8 mouse cellular contexts compared by ENCODE assay signal in genomic region chr12:90607894-90608293, GRCm38 (mm10).
DNase-seq lines count a peak whose midpoint lies in the region; ATAC-seq lines count a peak whose summit lies in the region.

No protein-coding gene starts in this region.

- 69% methylated on average over 6 of the region's 6 CpGs for WGBS in heart, embryonic 14.5 days
- 86% methylated on average over 6 of the region's 6 CpGs for WGBS in heart, embryonic 10.5 days

- DNase-seq in heart, embryonic 10.5 days (ENCODE audit: low spot score), result no peak
- peak; percentile 76 for DNase-seq in cerebellum, adult 11 months
- peak; percentile 12 to 40 for DNase-seq in frontal cortex, postnatal 14 days (ENCODE audit: low spot score in 2 of 2)
- DNase-seq in left cerebral cortex, adult 11 months (ENCODE audit: low spot score), result peak; percentile 14
- no peak for DNase-seq in thymus, adult 18-20 months
- DNase-seq in kidney, postnatal 4 days, result no peak

- H3K36me3 ChIP-seq in heart, embryonic 14.5 days (ENCODE audit: control insufficient read depth, insufficient read depth, low read length), result no peaks in the 10 kb centered on the region
- H3K36me3 ChIP-seq in heart, embryonic 10.5 days, result no peaks in the 10 kb centered on the region

- no peak overlapping the region for H3K27ac ChIP-seq in heart, embryonic 14.5 days (replicated peaks in 1 of 2; ENCODE audit: control insufficient read depth in 1 of 2, insufficient read depth in 1 of 2, low read depth in 2 of 2, low read length in 2 of 2)
- no peak overlapping the region for H3K27ac ChIP-seq in heart, embryonic 10.5 days

- H3K9me3 ChIP-seq in heart, embryonic 14.5 days (ENCODE audit: control insufficient read depth, low read length), result no peaks in the 10 kb centered on the region
- H3K9me3 ChIP-seq in heart, embryonic 10.5 days, result no peaks in the 10 kb centered on the region

- H3K4me1 ChIP-seq in heart, embryonic 14.5 days (ENCODE audit: control insufficient read depth in 2 of 2, insufficient read depth in 2 of 2, low read length in 2 of 2), result no peaks in the 10 kb centered on the region
- no peaks in the 10 kb centered on the region for H3K4me1 ChIP-seq in heart, embryonic 10.5 days

- ATAC-seq in heart, embryonic 14.5 days (ENCODE audit: insufficient number of reproducible peaks, insufficient read depth, low FRiP score, low read depth), result 0 out of 2 replicates have a peak, but pooled peaks have one; percentile 43
- no peak for ATAC-seq in erythroid progenitor cell, adult 5-6 weeks (replicated peaks; ENCODE audit: low FRiP score, poor library complexity, severe bottlenecking)

- H3K4me2 ChIP-seq in heart, embryonic 14.5 days (ENCODE audit: low read length), result no peak overlapping the region

- no peak overlapping the region for H3K4me3 ChIP-seq in heart, embryonic 14.5 days (ENCODE audit: control insufficient read depth in 1 of 2, insufficient read depth in 1 of 2, low read depth in 1 of 2, low read length in 2 of 2)
- H3K4me3 ChIP-seq in heart, embryonic 10.5 days, result no peak overlapping the region

- no peak overlapping the region for H3K9ac ChIP-seq in heart, embryonic 14.5 days (ENCODE audit: low read length)

- no peaks in the 10 kb centered on the region for H3K27me3 ChIP-seq in heart, embryonic 14.5 days (ENCODE audit: control insufficient read depth, insufficient read depth, low read length)
- H3K27me3 ChIP-seq in heart, embryonic 10.5 days (ENCODE audit: insufficient read depth, poor library complexity, severe bottlenecking), result no peaks in the 10 kb centered on the region

Comparison
In these comparisons a context has a peak if more than half of its experiments do, and no peak if none do; other contexts are left out.
1. DNase-seq: peak in cerebellum, adult 11 months (single experiment), frontal cortex, postnatal 14 days (2 of 2) and left cerebral cortex, adult 11 months (single experiment); none in heart, embryonic 10.5 days (single experiment), thymus, adult 18-20 months (0 of 2) and kidney, postnatal 4 days (0 of 2).